Mouse (Mus musculus): Measurements from ENCODE around the gene C9.

- TF ChIP-seq POLR2A (IDR thresholded peaks at IDR 0.05; ENCODE audit: insufficient read depth, low read depth, low read length) (no peak), CTCF (IDR thresholded peaks at IDR 0.05; ENCODE audit: insufficient read depth, low read depth, low read length) (no peak)
These were observed 46.2 kb upstream of the C9 start for GRCm38 (mm10) chr15:6398881-6399280.
